Mouse (Mus musculus) lung, embryonic 14.5 days (tissue): Measurements from ENCODE around the gene Dntt. TPM values are rescaled to one million over a fixed set of nuclear protein-coding genes. Genes with fewer than 3 reads are reported as not detected.

ENCODE experiments used
- ATAC-seq: fragments of 200-750 bp; cut with Nextera tagmentation; 2 replicates; pipeline ENCODE4 v1.8.0; 2017; ENCODE audit warnings: mild to moderate bottlenecking, moderate TSS enrichment, moderate library complexity; ENCODE audit not compliant: insufficient read depth
- DNase-seq: peaks from one replicate; pipeline ENCODE4 v3.0.0-alpha.2; 2015
- H3K27ac ChIP-seq: fragments of 300-500 bp; sonication (generic); 2 replicates; pipeline ENCODE4 v1.5.1; 2014; ENCODE audit warnings: low read depth, mild to moderate bottlenecking, moderate library complexity
- H3K27me3 ChIP-seq: fragments of 300-500 bp; sonication (generic); 2 replicates; pipeline ENCODE4 v1.6.1; 2014; ENCODE audit warnings: low read length, control low read depth; ENCODE audit not compliant: insufficient read depth
- H3K36me3 ChIP-seq: fragments of 300-500 bp; sonication (generic); 2 replicates; pipeline ENCODE4 v1.6.1; 2014; ENCODE audit warnings: control low read depth; ENCODE audit not compliant: insufficient read depth
- H3K4me1 ChIP-seq: fragments of 300-500 bp; sonication (generic); 2 replicates; pipeline ENCODE4 v1.6.1; 2014; ENCODE audit warnings: antibody characterized with exemption, control low read depth; ENCODE audit not compliant: insufficient read depth
- H3K4me2 ChIP-seq: fragments of 300-500 bp; sonication (generic); 2 replicates; pipeline ENCODE4 v1.6.1; 2014; ENCODE audit warnings: mild to moderate bottlenecking
- H3K4me3 ChIP-seq: fragments of 300-500 bp; sonication (generic); 2 replicates; pipeline ENCODE4 v1.5.1; 2014; ENCODE audit warnings: low read depth, low read length
- H3K9ac ChIP-seq: fragments of 300-500 bp; sonication (generic); 2 replicates; pipeline ENCODE4 v1.6.1; 2014
- H3K9me3 ChIP-seq: fragments of 300-500 bp; sonication (generic); 2 replicates; pipeline ENCODE4 v1.6.1; 2016; ENCODE audit warnings: low read depth, low read length, control low read depth
- CTCF ChIP-seq: IDR thresholded peaks from 2 replicates; pipeline ENCODE4 v1.5.1; 2016; ENCODE audit warnings: antibody characterized with exemption, low read depth
- WGBS: fragments of 180-500 bp; shearing (Covaris S2); extraction: QIAGEN DNeasy Blood & Tissue Kit; methylation state at CpG from one replicate; pipeline ENCODE4 v1.1.7; 2014; 5-methylcytosine and 5-hydroxymethylcytosine counted together
- polyA plus RNA-seq: library from polyadenylated mRNA; unstranded; fragments of >200 nt; fragmentation: Nextera tagmentation; extraction: Ambion mirVana; gene quantifications from 2 replicates; pipeline ENCODE4 v1.2.1, GENCODE M21; 2014

Gene Dntt
- polyA plus RNA-seq, 1 experiment from 2014 or later, result 0.18 TPM

DNA sequence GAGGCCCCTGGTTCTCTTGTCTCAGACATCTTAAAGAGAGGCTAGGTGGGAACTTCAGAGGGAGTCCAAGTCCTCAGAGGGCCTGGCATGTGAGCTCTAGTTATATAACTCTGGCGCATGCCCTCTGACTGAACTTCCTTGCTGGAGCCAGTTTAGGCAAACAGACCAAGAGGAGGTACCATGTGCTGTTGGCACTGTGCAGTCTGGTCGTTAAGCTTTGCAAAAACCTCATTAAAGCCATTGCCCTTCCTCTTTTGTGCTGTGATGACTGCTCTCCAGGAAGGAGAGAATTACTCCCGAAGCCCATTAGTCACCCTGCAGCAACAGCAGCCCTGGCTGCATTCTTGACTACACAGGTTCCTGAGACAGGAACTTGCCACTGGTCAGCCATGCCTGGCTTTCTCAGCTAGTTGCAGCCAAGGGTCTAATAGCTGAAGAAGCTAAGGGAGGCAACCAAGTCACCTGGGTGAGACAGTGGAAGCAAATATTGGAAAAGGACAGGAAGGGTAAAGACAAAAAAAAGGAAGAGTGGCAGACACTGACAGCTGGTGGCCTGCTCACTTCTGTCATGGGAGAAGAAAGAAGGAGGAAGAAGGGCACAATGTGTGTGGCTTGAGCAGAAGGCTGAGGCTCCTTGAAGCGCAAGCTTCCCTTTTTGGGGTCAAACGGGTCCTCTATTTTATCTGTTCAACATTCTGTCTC lies 30.5 kb upstream of the Dntt start:
- Histone ChIP-seq H3K9ac (no peak overlapping the region), H3K4me1 (no peaks in the 10 kb centered on the region), H3K4me3 (no peak overlapping the region), H3K4me2 (no peak overlapping the region), H3K27ac (no peak overlapping the region), H3K36me3 (no peaks in the 10 kb centered on the region), H3K9me3 (no peaks in the 10 kb centered on the region), H3K27me3 (no peaks in the 10 kb centered on the region)
- 61% methylated on average over 5 of the region's 5 CpGs for WGBS
- no peak for ATAC-seq
- DNase-seq, result peak; percentile 22
- no peak for TF ChIP-seq CTCF

DNA sequence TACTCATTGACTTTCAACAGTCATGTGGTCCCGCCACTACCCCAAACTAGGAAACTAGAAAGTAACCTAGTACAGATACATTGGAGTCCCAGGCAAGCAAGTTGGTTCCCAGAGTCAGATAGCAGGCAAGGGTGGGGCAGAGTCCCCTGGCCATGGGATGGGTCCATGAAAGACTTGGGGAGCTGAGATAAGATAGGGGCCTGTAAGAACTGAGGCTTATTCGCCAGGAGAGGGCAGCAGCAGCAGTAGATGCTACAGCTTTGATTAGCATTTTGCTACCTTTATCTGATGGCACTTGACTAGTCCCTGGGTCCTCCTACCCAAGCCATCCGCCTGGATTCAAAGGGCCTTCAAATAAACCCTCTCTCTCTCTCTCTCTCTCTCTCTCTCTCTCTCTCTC lies 29.5 kb upstream of the Dntt start:
- no peak for DNase-seq
- H3K4me1 ChIP-seq, result no peaks in the 10 kb centered on the region
- no peak for ATAC-seq
- no peak for TF ChIP-seq CTCF
- no peaks in the 10 kb centered on the region for H3K36me3 ChIP-seq
- 55% methylated on average over 3 of the region's 3 CpGs for WGBS
- no peaks in the 10 kb centered on the region for H3K27me3 ChIP-seq
- H3K9ac ChIP-seq, result no peak overlapping the region
- no peak overlapping the region for H3K4me3 ChIP-seq
- H3K9me3 ChIP-seq, result no peaks in the 10 kb centered on the region
- H3K4me2 ChIP-seq, result no peak overlapping the region
- H3K27ac ChIP-seq, result no peak overlapping the region

DNA sequence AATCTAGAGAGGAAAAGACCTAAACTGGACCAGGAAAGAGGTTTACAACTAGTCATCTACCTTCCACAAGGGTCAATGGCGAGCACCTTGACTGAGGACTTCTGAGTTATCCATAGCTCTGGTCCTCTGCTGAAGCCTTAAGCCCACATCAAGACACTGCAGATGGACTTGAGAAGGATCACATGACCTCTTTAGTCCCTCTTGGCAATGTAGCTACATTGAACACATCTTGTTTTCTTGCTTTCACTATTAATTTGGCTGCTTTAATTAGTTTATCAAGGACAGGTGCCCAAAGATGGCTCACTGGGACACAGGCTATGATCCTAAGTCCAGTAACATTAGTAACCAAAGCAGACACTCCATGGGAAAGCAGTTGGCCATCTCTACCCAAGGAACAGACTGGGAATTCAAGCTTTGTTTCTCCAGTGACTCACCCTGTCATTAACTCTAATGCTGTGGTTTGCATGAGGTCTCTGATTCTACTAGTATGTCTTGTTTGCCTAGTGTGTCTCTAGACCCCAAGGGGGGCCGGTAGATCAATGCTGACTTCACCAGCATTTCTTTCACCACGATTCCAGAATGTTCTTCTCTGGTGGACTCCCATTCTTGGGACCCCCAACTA lies 25.3 kb upstream of the Dntt start:
- no peak overlapping the region for H3K4me2 ChIP-seq
- no peaks in the 10 kb centered on the region for H3K4me1 ChIP-seq
- no peaks in the 10 kb centered on the region for H3K9me3 ChIP-seq
- no peaks in the 10 kb centered on the region for H3K36me3 ChIP-seq
- no peak for DNase-seq
- WGBS, result 81% methylated on average over 3 of the region's 3 CpGs
- no peaks in the 10 kb centered on the region for H3K27me3 ChIP-seq
- no peak for TF ChIP-seq CTCF
- H3K9ac ChIP-seq, result no peak overlapping the region
- no peak overlapping the region for H3K27ac ChIP-seq
- H3K4me3 ChIP-seq, result no peak overlapping the region
- no peak for ATAC-seq

DNA sequence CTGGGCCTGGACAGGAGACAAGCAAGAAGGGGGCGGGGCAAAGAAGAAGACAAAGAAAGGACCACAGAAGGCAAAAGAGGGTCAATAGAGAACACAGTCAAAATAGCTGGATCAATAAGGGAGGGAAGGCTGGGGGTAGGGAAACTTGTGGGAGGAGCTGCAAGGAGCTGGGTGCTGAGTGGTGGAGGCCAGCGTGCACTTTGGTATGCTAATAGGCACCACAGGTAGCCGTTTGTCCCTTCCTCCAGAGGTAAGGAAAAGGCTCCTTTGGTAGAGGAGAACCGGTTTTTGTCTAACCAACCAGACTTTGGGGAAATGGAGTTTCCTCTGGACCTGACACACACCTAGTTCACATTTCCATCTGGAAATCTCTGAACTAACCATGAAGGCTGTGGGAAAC lies 22.5 kb upstream of the Dntt start:
- no peak for TF ChIP-seq CTCF
- DNase-seq (no peak), ATAC-seq (no peak)
- no peak overlapping the region for H3K9ac ChIP-seq
- no peak overlapping the region for H3K27ac ChIP-seq
- WGBS, result 35% methylated on average over 4 of the region's 4 CpGs
- no peak overlapping the region for H3K4me2 ChIP-seq
- H3K36me3 ChIP-seq, result no peaks in the 10 kb centered on the region
- H3K4me1 ChIP-seq, result no peaks in the 10 kb centered on the region
- no peaks in the 10 kb centered on the region for H3K27me3 ChIP-seq
- no peaks in the 10 kb centered on the region for H3K9me3 ChIP-seq
- H3K4me3 ChIP-seq, result no peak overlapping the region

DNA sequence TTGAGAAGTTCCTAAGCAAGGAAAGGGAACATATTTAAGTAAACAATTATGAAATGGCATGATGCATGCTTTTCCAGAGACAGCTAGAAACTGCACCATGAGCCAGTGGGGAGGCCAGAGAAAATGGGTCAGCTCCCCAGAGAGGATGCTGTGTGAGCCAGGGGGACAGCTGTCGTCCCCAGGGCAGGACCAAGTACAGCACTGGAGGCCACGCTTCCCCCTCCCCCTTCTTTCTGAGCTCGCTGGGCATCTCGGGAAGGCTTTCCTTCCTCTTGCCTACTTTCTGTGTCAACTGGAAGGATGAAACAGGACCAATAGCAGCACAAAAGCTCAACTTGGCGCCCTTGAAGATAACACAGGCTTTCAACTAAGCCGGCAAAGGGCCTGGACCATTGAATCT lies 21.7 kb upstream of the Dntt start:
- no peak overlapping the region for H3K27ac ChIP-seq
- 24% methylated on average over 6 of the region's 6 CpGs for WGBS
- ATAC-seq, result no peak

DNA sequence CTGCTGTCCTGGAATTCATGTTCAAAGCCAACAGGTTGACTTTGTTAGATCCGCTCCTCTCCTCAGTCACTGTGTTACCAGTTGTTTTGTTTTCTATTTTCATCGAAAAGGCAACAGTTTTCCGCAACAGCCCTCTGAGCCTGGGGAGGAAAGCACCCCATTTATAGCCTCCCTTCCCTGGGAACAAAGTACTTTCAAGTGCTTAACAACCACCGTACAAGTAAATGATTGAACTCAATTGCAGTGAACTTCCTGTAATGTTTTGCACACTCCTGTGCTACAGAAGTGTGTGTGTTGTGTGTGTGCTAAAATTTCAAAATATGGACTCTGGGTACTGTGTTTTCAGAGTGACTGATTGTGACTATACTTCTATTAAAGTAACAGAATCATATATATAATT lies 21.3 kb upstream of the Dntt start:
- WGBS, result 58% methylated on average over 4 of the region's 4 CpGs
- H3K9me3 ChIP-seq, result no peaks in the 10 kb centered on the region
- TF ChIP-seq CTCF, result no peak
- no peaks in the 10 kb centered on the region for H3K36me3 ChIP-seq
- no peak overlapping the region for H3K4me2 ChIP-seq
- no peak overlapping the region for H3K27ac ChIP-seq
- H3K27me3 ChIP-seq, result no peaks in the 10 kb centered on the region
- no peak overlapping the region for H3K4me3 ChIP-seq
- ATAC-seq (no peak), DNase-seq (no peak)
- H3K4me1 ChIP-seq, result no peaks in the 10 kb centered on the region
- H3K9ac ChIP-seq, result no peak overlapping the region

More for the DNA sequence above, 21.7 kb upstream of the Dntt start:
- no peak overlapping the region for H3K4me3 ChIP-seq
- no peak overlapping the region for H3K4me2 ChIP-seq
- no peaks in the 10 kb centered on the region for H3K27me3 ChIP-seq
- TF ChIP-seq CTCF, result no peak
- H3K9ac ChIP-seq, result no peak overlapping the region
- no peaks in the 10 kb centered on the region for H3K4me1 ChIP-seq
- H3K36me3 ChIP-seq, result no peaks in the 10 kb centered on the region
- H3K9me3 ChIP-seq, result no peaks in the 10 kb centered on the region
- DNase-seq, result no peak

DNA sequence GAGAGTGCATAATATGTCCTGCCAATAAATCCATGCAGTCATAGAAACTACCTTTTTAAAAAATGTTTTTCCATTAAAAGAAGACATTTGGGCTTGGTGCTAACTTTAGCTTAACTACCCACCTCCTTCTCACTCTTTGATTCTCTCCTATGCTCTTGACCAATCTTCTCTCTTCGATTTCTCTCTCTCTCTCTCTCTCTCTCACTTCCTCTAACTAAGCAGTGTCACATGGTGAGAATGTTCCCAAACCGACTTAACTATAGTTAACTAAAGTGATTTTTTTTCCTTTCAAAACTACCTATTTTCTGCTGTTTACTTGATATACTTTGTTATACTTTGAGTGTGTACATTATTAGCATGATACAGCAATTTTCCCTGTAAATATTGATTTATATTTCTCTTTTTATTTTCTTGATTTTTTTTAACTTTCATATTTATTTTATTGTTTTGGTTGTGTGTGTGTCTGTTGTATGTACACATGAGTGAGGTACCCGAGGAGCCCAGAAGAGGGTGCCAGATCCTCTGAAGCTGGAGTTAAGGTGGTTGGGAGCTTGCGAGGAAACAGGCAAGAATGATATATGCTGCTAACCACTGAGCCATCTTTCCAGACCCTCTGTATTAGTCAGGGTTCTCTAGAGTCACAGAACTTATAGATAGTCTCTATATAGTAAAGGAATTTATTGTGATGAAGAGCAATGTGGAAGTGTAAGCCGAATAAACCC lies 20.2 kb upstream of the Dntt start:
- WGBS, result 89% methylated on average over 5 of the region's 5 CpGs
- ATAC-seq, result no peak
- no peak for TF ChIP-seq CTCF

More for the DNA sequence above, 20.2 kb upstream of the Dntt start:
- DNase-seq, result no peak
- H3K27ac ChIP-seq, result no peak overlapping the region
- no peak overlapping the region for H3K4me3 ChIP-seq
- H3K4me1 ChIP-seq, result no peaks in the 10 kb centered on the region
- H3K36me3 ChIP-seq, result no peaks in the 10 kb centered on the region
- no peak overlapping the region for H3K9ac ChIP-seq
- no peak overlapping the region for H3K4me2 ChIP-seq
- no peaks in the 10 kb centered on the region for H3K9me3 ChIP-seq
- no peaks in the 10 kb centered on the region for H3K27me3 ChIP-seq
